28 mouse cellular contexts compared by ENCODE assay signal in genomic region chr19:37912501-37912900, GRCm38 (mm10).
DNase-seq lines count a peak whose midpoint lies in the region; ATAC-seq and TF ChIP-seq lines count a peak whose summit lies in the region.
"Had no signal": no experiment of that assay in that cellular context is flagged by ENCODE, and none has a peak within 500 bp of the region (broad histone marks: within the 10 kb centered on the region; RNA-seq: fewer than 3 reads in every experiment).

No protein-coding gene starts in this region.

- WGBS in kidney, embryonic 14.5 days = 82% methylated on average over 6 of the region's 6 CpGs
- 61% methylated on average over 6 of the region's 6 CpGs for WGBS in lung, postnatal 0 days

- H3K4me3 ChIP-seq in kidney, embryonic 14.5 days (ENCODE audit: low read length) = no peak overlapping the region
- no peak overlapping the region for H3K4me3 ChIP-seq in lung, postnatal 0 days (ENCODE audit: low read depth, low read length)
- H3K4me3 ChIP-seq: embryonic facial prominence, embryonic 10.5 days; embryonic facial prominence, embryonic 13.5 days; erythroblast, embryonic 14.5 days; forebrain, embryonic 12.5 days; heart, adult 2 months; heart, embryonic 10.5 days; heart, embryonic 13.5 days had no signal

- CTCF ChIA-PET in Patski (lab: Charles Lee) = interaction anchor here (1.6 kb wide), 1 partner anchor 24 kb away, joined by 5 read pairs; no protein-coding TSS in a partner anchor

- H3K4me1 ChIP-seq in kidney, embryonic 14.5 days (ENCODE audit: control insufficient read depth, insufficient read depth, low read length) = peaks cover 7% of the 10 kb centered on the region
- H3K4me1 ChIP-seq in lung, postnatal 0 days (ENCODE audit: insufficient read depth, low read depth, low read length) = no peaks in the 10 kb centered on the region

- H3K4me2 ChIP-seq in kidney, embryonic 14.5 days (replicated peaks; ENCODE audit: low read depth, low read length) = no peak overlapping the region
- no peak overlapping the region for H3K4me2 ChIP-seq in lung, postnatal 0 days (replicated peaks; ENCODE audit: low read depth, low read length)
- H3K4me2 ChIP-seq: embryonic facial prominence, embryonic 13.5 days; forebrain, embryonic 12.5 days; heart, embryonic 13.5 days; hindbrain, embryonic 14.5 days had no signal

- TF ChIP-seq EP300 in lung, postnatal 0 days (IDR thresholded peaks at IDR 0.05) = no peak

- no peaks in the 10 kb centered on the region for H3K36me3 ChIP-seq in kidney, embryonic 14.5 days (ENCODE audit: control insufficient read depth, insufficient read depth, low read length)
- 0 out of 2 replicates have a peak, but pooled peaks cover 13% of the 10 kb centered on the region for H3K36me3 ChIP-seq in lung, postnatal 0 days (ENCODE audit: insufficient read depth, low read length)
- H3K36me3 ChIP-seq: embryonic facial prominence, embryonic 10.5 days; embryonic facial prominence, embryonic 13.5 days; forebrain, embryonic 12.5 days; heart, embryonic 10.5 days had no signal

- H3K9ac ChIP-seq in kidney, embryonic 14.5 days (ENCODE audit: low read depth, low read length) = no peak overlapping the region
- H3K9ac ChIP-seq in lung, postnatal 0 days (replicated peaks; ENCODE audit: low read depth) = no peak overlapping the region
- H3K9ac ChIP-seq: embryonic facial prominence, embryonic 13.5 days; forebrain, embryonic 12.5 days; heart, embryonic 13.5 days; hindbrain, embryonic 14.5 days had no signal

- in situ Hi-C loops in Patski (cut with MboI; ENCODE audit: low pct_unique_long_range_greater_than_20kb) = no loop called here

- no peaks in the 10 kb centered on the region for H3K9me3 ChIP-seq in kidney, embryonic 14.5 days (ENCODE audit: control insufficient read depth, low read length)
- no peaks in the 10 kb centered on the region for H3K9me3 ChIP-seq in lung, postnatal 0 days (ENCODE audit: low read length)
- H3K9me3 ChIP-seq: embryonic facial prominence, embryonic 10.5 days; embryonic facial prominence, embryonic 13.5 days; forebrain, embryonic 12.5 days; heart, embryonic 10.5 days; heart, embryonic 13.5 days had no signal

- no peak overlapping the region for H3K27ac ChIP-seq in kidney, embryonic 14.5 days (ENCODE audit: low read depth, low read length)
- H3K27ac ChIP-seq in lung, postnatal 0 days (ENCODE audit: low read length) = no peak overlapping the region
- H3K27ac ChIP-seq: embryonic facial prominence, embryonic 10.5 days; embryonic facial prominence, embryonic 13.5 days; forebrain, embryonic 12.5 days; heart, adult 2 months; heart, embryonic 10.5 days; heart, embryonic 13.5 days; hindbrain, embryonic 14.5 days had no signal

- no peak for TF ChIP-seq CTCF in lung, postnatal 0 days (IDR thresholded peaks at IDR 0.05)
- TF ChIP-seq CTCF in Patski (IDR thresholded peaks at IDR 0.05) = no peak

- DNase-seq in kidney, postnatal 14 days = peak; percentile 19
- peak; percentile 44 for DNase-seq in lung, postnatal 0 days (ENCODE audit: low spot score)
- no peak for DNase-seq in lung, postnatal 14 days
- peak; percentile 46 for DNase-seq in Patski (ENCODE audit: low read depth, low spot score)
- peak; percentile 50 for DNase-seq in lung, postnatal 36 days
- no peak for DNase-seq in retina, postnatal 1 day
- DNase-seq: adrenal gland, adult 8-10 months; adrenal gland, postnatal 25 days; cerebellum, adult 11-12 months; cerebellum, adult 8-10 months; cerebellum, postnatal 36 days; embryo, embryonic 11 days; gastrocnemius, postnatal 10 days; gastrocnemius, postnatal 36 days; heart, adult 2 months; heart, postnatal 14 days; heart, postnatal 4 days had no signal

- H3K27me3 ChIP-seq in kidney, embryonic 14.5 days (ENCODE audit: control insufficient read depth, insufficient read depth, low read length) = no peaks in the 10 kb centered on the region
- H3K27me3 ChIP-seq in lung, postnatal 0 days (replicated peaks; ENCODE audit: insufficient read depth, low read length) = no peaks in the 10 kb centered on the region
- H3K27me3 ChIP-seq in Patski = no peaks in the 10 kb centered on the region
- H3K27me3 ChIP-seq: embryonic facial prominence, embryonic 13.5 days; heart, embryonic 13.5 days had no signal

- no peak for ATAC-seq in kidney, embryonic 14.5 days (ENCODE audit: low FRiP score, low TSS enrichment)
- peak; percentile 46 for ATAC-seq in lung, postnatal 0 days
- ATAC-seq in Patski = no peak
- ATAC-seq: activated CD4-positive, CD25-positive, alpha-beta regulatory T cell, adult 4 months; CD4-positive, CD25-positive, alpha-beta regulatory T cell, adult 4 months; forebrain, embryonic 16.5 days had no signal

- POLR2A ChIA-PET in Patski (lab: Charles Lee) = no interaction called here

Comparison
In these comparisons a context has a peak if more than half of its experiments do, and no peak if none do; other contexts are left out.
1. DNase-seq: peak in kidney, postnatal 14 days (single experiment), lung, postnatal 0 days (single experiment), Patski (single experiment) and lung, postnatal 36 days (single experiment); none in lung, postnatal 14 days (single experiment) and retina, postnatal 1 day (single experiment).